Mouse (Mus musculus): ENCODE data around the gene Dedd2. TPM values are rescaled to one million over a fixed set of nuclear protein-coding genes. Genes with fewer than 3 reads are reported as not detected.

Dedd2 gene
- polyA plus RNA-seq, 1 experiment: 12.7 TPM

DNA sequence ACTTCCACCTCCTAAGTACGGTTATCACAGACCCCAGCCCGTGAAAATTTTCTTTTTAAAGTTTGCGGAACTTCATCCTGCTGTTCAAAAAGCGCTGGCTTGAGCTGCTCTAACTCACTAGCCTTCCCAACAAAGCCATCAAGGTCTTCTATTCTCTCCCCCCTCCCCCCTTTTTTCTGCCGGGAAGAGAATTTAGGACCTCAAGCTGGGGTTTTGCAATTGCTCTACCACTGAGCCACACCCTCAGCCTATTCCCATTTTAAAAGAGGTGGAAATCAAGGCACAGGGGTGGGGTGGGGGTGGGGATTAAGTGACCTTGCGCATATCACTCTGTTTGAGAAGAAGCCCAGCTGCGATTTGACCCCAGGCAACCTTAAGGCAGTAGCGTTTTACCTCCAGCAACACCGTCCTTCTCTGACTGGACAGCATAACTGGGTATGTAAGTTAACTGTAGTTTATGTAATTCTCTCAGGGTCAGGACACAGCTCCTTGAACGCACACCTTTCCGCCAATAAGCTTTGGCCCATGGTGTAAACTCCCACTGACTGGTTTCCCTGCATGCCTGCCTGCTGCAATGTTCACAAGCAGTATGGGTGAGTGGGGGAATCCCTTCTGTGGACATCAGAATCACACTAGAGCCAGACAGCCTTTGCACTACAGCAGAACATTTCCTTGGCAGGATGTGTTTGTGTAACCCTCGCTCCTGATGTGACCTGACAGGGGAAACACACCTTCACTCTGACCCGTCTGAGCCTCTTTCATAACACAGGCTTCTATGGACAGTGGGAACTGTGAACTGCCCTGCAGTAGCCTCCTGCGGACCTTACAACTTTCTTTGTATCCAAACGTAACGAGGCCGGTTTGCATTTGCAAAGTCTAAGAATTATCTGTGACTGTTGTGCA, 43.8 kb upstream of the Dedd2 start:
- Histone ChIP-seq H3K27ac (ENCODE audit: insufficient read depth, low read depth, low read length) (no peak overlapping the region), H3K4me1 (ENCODE audit: control insufficient read depth, insufficient read depth, low read length) (peaks cover 15% of the 10 kb centered on the region)
- TF ChIP-seq CTCF (IDR thresholded peaks at IDR 0.05; ENCODE audit: low read depth, low read length): no peak
- no peak for TF ChIP-seq POLR2A (IDR thresholded peaks at IDR 0.05; ENCODE audit: borderline replicate concordance, low read depth, low read length)

DNA sequence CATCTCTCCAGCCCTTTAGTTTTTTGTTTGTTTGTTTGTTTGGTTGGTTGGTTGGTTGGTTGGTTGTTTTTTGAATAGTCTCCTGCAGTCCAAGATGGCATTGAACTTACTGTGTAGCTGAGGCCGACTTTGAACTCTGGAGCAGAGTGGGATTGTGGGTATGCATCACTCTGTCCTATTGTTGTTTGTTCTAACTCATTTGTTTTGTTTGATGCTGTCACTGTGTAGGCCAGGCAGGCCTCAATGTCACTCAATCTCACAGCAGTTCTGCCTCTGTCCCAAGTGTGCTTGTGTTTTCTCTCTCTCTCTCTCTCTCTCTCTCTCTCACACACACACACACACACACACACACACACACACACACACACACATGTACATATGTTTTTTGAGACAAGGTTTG, 41.5 kb upstream of the Dedd2 start:
- Histone ChIP-seq H3K4me1 (ENCODE audit: control insufficient read depth, insufficient read depth, low read length) (peaks cover 10% of the 10 kb centered on the region), H3K27ac (ENCODE audit: insufficient read depth, low read depth, low read length) (no peak overlapping the region), H3K4me3 (ENCODE audit: insufficient read depth, low read length) (no peak overlapping the region)
- TF ChIP-seq CTCF (IDR thresholded peaks at IDR 0.05; ENCODE audit: low read depth, low read length) (no peak), POLR2A (IDR thresholded peaks at IDR 0.05; ENCODE audit: borderline replicate concordance, low read depth, low read length) (no peak)

More for the DNA sequence above, 43.8 kb upstream of the Dedd2 start:
- H3K4me3 ChIP-seq (ENCODE audit: insufficient read depth, low read length): no peak overlapping the region

DNA sequence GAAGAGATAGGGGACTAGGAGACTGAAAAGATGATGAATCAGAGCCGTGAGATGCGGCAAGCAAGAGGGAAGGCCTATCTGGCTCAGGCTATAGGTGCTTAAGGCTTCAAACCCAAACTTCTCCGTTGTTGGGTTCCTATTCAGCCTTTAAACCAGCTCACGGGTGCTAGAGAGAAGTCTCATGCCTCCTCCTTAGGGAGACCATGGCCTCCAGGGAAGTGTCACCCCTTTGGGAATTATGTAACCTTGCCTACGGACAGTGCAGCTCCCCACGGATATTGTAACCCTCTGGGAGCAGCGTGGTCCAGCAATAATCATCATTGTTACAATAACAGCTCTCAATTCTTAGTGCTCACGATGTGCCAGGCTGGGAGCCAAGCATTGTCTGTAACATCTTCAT, 31.4 kb upstream of the Dedd2 start:
- H3K27ac ChIP-seq (ENCODE audit: insufficient read depth, low read depth, low read length): no peak overlapping the region
- TF ChIP-seq CTCF (IDR thresholded peaks at IDR 0.05; ENCODE audit: low read depth, low read length) (no peak), POLR2A (IDR thresholded peaks at IDR 0.05; ENCODE audit: borderline replicate concordance, low read depth, low read length) (no peak)
- peaks cover 20% of the 10 kb centered on the region for H3K4me1 ChIP-seq (ENCODE audit: control insufficient read depth, insufficient read depth, low read length)
- no peak overlapping the region for H3K4me3 ChIP-seq (ENCODE audit: insufficient read depth, low read length)

DNA sequence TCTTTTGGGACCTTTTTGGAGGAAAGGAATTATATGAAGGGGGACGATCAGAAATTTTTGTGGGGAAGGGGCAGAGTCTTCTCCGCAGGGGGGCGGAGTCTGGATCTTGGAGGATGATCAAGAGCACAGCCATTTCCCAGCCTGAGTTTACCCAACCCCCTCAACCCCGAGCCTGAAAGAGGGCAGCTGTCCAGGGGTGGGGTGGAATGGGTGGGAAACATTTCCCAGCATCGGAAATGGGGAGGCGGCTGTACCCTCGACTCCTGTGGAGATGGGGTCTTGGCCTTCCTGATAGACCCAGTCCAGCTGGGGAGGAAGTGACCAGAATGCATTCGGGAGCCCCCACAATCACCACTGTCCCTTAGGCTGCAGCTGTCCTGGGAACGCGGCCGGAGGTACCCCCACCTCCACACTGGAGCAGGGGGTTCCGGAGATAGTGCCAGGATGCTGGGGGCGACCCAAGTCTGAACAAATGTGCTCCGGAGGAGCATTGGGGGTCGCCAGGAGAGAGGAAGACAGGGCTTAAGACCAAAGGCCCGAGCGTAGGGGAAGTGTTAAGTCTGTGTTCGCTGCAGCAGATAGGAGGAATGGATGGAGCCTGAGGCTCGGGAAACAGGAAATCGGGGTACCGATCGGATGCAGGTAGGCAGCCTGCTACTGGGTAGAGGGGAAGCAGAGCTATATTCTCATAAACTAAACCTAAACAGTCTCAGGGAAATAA, 30.8 kb upstream of the Dedd2 start:
- peaks cover 26% of the 10 kb centered on the region for H3K4me1 ChIP-seq (ENCODE audit: control insufficient read depth, insufficient read depth, low read length)
- TF ChIP-seq POLR2A (IDR thresholded peaks at IDR 0.05; ENCODE audit: borderline replicate concordance, low read depth, low read length): no peak
- TF ChIP-seq CTCF (IDR thresholded peaks at IDR 0.05; ENCODE audit: low read depth, low read length): no peak
- H3K4me3 ChIP-seq (ENCODE audit: insufficient read depth, low read length): peak overlapping the region; percentile 43
- no peak overlapping the region for H3K27ac ChIP-seq (ENCODE audit: insufficient read depth, low read depth, low read length)

DNA sequence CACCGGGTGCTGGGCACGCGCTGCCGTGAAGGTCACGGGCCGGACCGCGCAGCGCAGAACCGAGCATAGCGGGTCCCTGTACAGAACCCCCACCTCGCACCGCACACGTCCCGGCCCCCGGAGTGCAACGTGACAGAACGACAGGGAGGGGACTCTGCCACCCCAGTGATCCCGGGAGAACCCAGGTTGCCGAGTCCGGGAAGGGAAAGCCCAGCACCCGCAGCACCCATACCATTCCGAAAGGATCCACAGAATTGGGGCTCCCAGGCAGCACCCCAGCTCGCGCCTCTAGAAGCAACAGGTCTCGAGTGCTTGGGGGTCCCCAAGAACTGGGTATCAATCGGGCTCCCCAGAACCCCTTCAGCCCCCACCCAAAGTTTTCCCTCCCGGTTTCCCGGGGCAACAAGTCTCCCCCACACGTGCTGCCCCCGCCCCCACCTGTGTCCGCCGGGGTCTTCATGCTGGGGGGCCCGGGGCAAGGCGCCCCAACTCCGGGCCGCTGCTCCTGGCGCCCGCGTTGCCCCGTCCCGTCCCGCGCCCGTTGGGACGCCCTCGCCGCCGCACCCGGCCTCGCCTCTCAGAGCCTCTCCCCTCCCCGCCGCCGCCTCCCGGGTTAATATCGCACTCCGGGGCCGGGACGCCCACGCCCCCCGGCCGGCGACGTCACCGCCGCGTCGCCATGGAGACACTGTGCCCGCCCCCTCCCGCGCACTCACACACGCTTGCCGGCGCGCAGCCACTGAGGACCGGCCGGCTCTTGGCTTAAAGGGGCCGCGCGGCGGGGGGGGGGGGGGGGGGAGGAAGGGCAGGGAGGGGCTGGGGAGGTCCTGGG, 29.9 kb upstream of the Dedd2 start, which contains the start of gene Erf:
Erf (minus strand) TSS at position 621 of the 832 bp plus-strand sequence.
- peak within 1 kb of the TSS; percentile 69 for H3K27ac ChIP-seq (ENCODE audit: insufficient read depth, low read depth, low read length)
- TF ChIP-seq CTCF (IDR thresholded peaks at IDR 0.05; ENCODE audit: low read depth, low read length) (no peak), POLR2A (IDR thresholded peaks at IDR 0.05; ENCODE audit: borderline replicate concordance, low read depth, low read length) (no peak)
- peaks cover 30% of the 10 kb centered on the region for H3K4me1 ChIP-seq (ENCODE audit: control insufficient read depth, insufficient read depth, low read length)
- peak within 1 kb of the TSS; percentile 87 for H3K4me3 ChIP-seq (ENCODE audit: insufficient read depth, low read length)

DNA sequence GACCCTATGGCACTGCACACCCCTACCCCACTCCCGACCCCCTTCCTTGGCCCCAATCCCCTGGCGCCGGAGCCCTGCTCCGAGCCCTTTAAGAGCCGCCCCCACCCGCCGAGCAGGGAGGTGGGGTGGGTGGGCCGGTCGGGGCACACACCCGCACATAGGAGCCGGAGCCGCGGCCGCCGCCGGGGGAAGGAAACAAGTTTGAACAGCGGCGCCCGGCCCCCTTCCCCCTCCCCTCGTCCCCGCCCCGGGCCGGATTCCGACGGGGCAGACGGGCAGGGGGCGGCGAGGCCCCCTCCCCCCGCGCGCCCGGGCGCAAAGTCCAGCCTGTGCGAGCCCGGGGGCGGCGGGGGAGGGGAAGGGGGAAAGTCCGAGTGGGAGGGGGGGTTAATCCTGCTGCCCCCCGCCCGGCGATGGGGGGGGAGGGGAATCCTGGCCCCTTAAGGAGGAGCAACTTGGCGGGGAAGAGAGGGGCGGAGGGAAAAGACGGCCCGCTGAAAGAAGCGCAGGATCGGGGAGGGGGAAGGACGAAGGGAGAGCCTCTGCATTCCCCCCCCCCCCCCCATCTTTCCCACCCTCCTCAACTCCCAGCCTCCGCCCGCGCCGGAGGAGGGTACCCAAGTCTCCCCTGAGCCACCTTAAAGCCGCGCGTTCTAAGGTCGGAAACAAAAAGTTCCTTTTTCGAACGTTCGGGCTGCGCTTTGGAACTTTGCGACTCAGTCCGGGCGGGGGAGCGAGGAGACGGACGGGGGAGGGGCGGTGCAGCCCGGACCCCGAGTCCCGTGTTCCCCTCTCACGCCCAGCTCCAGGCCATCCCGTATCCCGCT, 29.1 kb upstream of the Dedd2 start:
- no peak for TF ChIP-seq POLR2A (IDR thresholded peaks at IDR 0.05; ENCODE audit: borderline replicate concordance, low read depth, low read length)
- TF ChIP-seq CTCF (IDR thresholded peaks at IDR 0.05; ENCODE audit: low read depth, low read length): no peak
- Histone ChIP-seq H3K27ac (ENCODE audit: insufficient read depth, low read depth, low read length) (peak overlapping the region; percentile 96), H3K4me3 (ENCODE audit: insufficient read depth, low read length) (peak overlapping the region; percentile 87), H3K4me1 (ENCODE audit: control insufficient read depth, insufficient read depth, low read length) (peaks cover 30% of the 10 kb centered on the region)

DNA sequence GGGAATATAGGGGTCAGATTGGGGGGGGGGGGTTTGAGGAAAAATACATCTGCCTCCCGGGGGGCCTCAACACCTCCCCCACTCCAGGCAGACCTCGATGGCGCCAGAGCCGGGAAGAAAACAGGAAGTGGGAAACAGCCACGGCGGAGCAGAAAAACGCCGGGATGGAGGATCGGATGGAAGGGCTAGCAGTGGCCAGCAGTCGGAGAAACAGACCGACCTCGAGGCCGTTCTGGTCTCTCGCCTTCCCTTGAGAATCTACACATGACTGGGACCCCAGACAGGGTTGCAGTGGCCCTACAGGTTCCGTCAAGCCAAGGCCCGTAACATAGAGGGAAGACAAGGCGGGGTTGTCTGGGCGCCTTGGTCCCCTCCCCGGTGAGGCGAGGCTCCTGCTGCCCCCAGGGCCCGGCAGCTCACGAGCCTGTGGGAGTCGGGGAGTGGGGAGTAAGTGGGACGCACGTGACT, 28.5 kb upstream of the Dedd2 start:
- H3K27ac ChIP-seq (ENCODE audit: insufficient read depth, low read depth, low read length): peak overlapping the region; percentile 96
- TF ChIP-seq CTCF (IDR thresholded peaks at IDR 0.05; ENCODE audit: low read depth, low read length): no peak
- TF ChIP-seq POLR2A (IDR thresholded peaks at IDR 0.05; ENCODE audit: borderline replicate concordance, low read depth, low read length): no peak
- H3K4me1 ChIP-seq (ENCODE audit: control insufficient read depth, insufficient read depth, low read length): peaks cover 30% of the 10 kb centered on the region
- peak overlapping the region; percentile 87 for H3K4me3 ChIP-seq (ENCODE audit: insufficient read depth, low read length)

- H3K27ac ChIP-seq (ENCODE audit: insufficient read depth, low read depth, low read length): peak overlapping the region; percentile 96
- peak overlapping the region; percentile 87 for H3K4me3 ChIP-seq (ENCODE audit: insufficient read depth, low read length)
- H3K4me1 ChIP-seq (ENCODE audit: control insufficient read depth, insufficient read depth, low read length): peaks cover 30% of the 10 kb centered on the region
- no peak for TF ChIP-seq POLR2A (IDR thresholded peaks at IDR 0.05; ENCODE audit: borderline replicate concordance, low read depth, low read length)
- TF ChIP-seq CTCF (IDR thresholded peaks at IDR 0.05; ENCODE audit: low read depth, low read length): no peak
Observed at GRCm38 (mm10) chr7:25248018-25248647, 27.7 kb upstream of the Dedd2 start.
